ENCODE assay signal across 23 mouse cellular contexts in the genomic region with DNA sequence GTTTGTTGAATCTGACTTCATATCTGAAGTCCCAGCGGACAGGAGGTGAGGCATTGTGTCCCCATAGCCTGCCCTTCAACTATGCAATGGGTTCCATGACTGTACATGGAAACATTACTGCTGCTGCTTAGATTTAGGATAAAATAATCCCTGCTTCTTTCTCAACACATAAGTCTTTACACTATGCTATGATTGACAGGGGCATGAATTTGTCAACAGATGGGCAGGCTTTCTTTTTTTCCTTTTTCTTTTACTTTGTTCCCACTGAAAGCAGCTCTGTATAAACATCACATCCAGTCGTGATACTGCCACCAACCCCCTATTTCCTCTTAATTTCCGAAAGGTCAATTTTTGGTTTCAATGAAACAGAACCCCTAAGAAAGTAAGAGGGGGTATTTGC. TPM values are rescaled to one million over a fixed set of nuclear protein-coding genes. Genes with fewer than 3 reads are reported as not detected.
DNase-seq lines count a peak whose midpoint lies in the region; ATAC-seq and TF ChIP-seq lines count a peak whose summit lies in the region.
"Had no signal": no experiment of that assay in that cellular context is flagged by ENCODE, and none has a peak within 500 bp of the region (broad histone marks: within the 10 kb centered on the region; RNA-seq: fewer than 3 reads in every experiment).

No protein-coding gene starts in this region.

- peaks cover 26% of the 10 kb centered on the region for H3K4me1 ChIP-seq in limb, embryonic 12.5 days (replicated peaks)
- peaks cover 42% of the 10 kb centered on the region for H3K4me1 ChIP-seq in limb, embryonic 10.5 days
- peaks cover 21% of the 10 kb centered on the region for H3K4me1 ChIP-seq in midbrain, embryonic 14.5 days (ENCODE audit: control insufficient read depth, insufficient read depth, low read length)
- H3K4me1 ChIP-seq in midbrain, embryonic 11.5 days (ENCODE audit: control insufficient read depth, insufficient read depth, low read length) = peaks cover 12% of the 10 kb centered on the region
- H3K4me1 ChIP-seq in forebrain, embryonic 13.5 days = peaks cover 49% of the 10 kb centered on the region
- peaks cover 4% of the 10 kb centered on the region; the same call in 1 of the 2 replicates for H3K4me1 ChIP-seq in forebrain, postnatal 0 days (ENCODE audit: insufficient read depth)
- H3K4me1 ChIP-seq in hindbrain, embryonic 11.5 days (replicated peaks; ENCODE audit: control insufficient read depth, insufficient read depth, low read length) = no peaks in the 10 kb centered on the region

- no peak for TF ChIP-seq CTCF in forebrain, postnatal 0 days (IDR thresholded peaks at IDR 0.05; ENCODE audit: low read depth)

- no peaks in the 10 kb centered on the region for H3K27me3 ChIP-seq in limb, embryonic 12.5 days
- no peaks in the 10 kb centered on the region for H3K27me3 ChIP-seq in limb, embryonic 10.5 days (ENCODE audit: low read depth, poor library complexity, severe bottlenecking)
- H3K27me3 ChIP-seq in midbrain, embryonic 14.5 days (ENCODE audit: control insufficient read depth, insufficient read depth, low read length) = no peaks in the 10 kb centered on the region
- no peaks in the 10 kb centered on the region for H3K27me3 ChIP-seq in midbrain, embryonic 11.5 days (ENCODE audit: control insufficient read depth, insufficient read depth, low read length)
- H3K27me3 ChIP-seq in forebrain, embryonic 13.5 days = no peaks in the 10 kb centered on the region
- no peaks in the 10 kb centered on the region for H3K27me3 ChIP-seq in forebrain, postnatal 0 days (ENCODE audit: insufficient read depth, low read length)
- H3K27me3 ChIP-seq in hindbrain, embryonic 11.5 days (ENCODE audit: control insufficient read depth, insufficient read depth, low read length) = no peaks in the 10 kb centered on the region
- H3K27me3 ChIP-seq: heart, embryonic 13.5 days; hindbrain, embryonic 13.5 days had no signal

- no peaks in the 10 kb centered on the region for H3K36me3 ChIP-seq in limb, embryonic 12.5 days
- no peaks in the 10 kb centered on the region for H3K36me3 ChIP-seq in limb, embryonic 10.5 days
- no peaks in the 10 kb centered on the region for H3K36me3 ChIP-seq in midbrain, embryonic 14.5 days (ENCODE audit: control insufficient read depth, insufficient read depth, low read length)
- no peaks in the 10 kb centered on the region for H3K36me3 ChIP-seq in midbrain, embryonic 11.5 days (ENCODE audit: control insufficient read depth, insufficient read depth, low read length)
- no peaks in the 10 kb centered on the region for H3K36me3 ChIP-seq in forebrain, embryonic 13.5 days (ENCODE audit: poor library complexity, severe bottlenecking)
- no peaks in the 10 kb centered on the region for H3K36me3 ChIP-seq in forebrain, postnatal 0 days (ENCODE audit: insufficient read depth)
- no peaks in the 10 kb centered on the region for H3K36me3 ChIP-seq in hindbrain, embryonic 11.5 days (ENCODE audit: control insufficient read depth, insufficient read depth, low read length)
- H3K36me3 ChIP-seq: embryonic facial prominence, embryonic 10.5 days; G1E; heart, embryonic 13.5 days; hindbrain, embryonic 13.5 days had no signal

- DNase-seq in limb, embryonic 10.5 days (ENCODE audit: low spot score) = no peak
- DNase-seq in midbrain, embryonic 14.5 days = no peak
- DNase-seq in midbrain, embryonic 11.5 days (ENCODE audit: low spot score, missing footprints) = no peak
- no peak for DNase-seq in forebrain, postnatal 0 days
- DNase-seq in hindbrain, embryonic 11.5 days (ENCODE audit: low spot score) = no peak
- no peak for DNase-seq in gastrocnemius, postnatal 4 days (ENCODE audit: low spot score in 2 of 2)
- DNase-seq: adrenal gland, postnatal 10 days; B cell, adult 2 months; cerebellum, adult 11-12 months; cerebellum, adult 9-10 months; cerebellum, postnatal 36 days; gastrocnemius, adult 2 months; gastrocnemius, postnatal 25 days; heart, adult 11 months; heart, postnatal 36 days had no signal

- H3K9me3 ChIP-seq in limb, embryonic 12.5 days = no peaks in the 10 kb centered on the region
- H3K9me3 ChIP-seq in limb, embryonic 10.5 days (replicated peaks) = no peaks in the 10 kb centered on the region
- H3K9me3 ChIP-seq in midbrain, embryonic 14.5 days (ENCODE audit: control insufficient read depth, low read length) = no peaks in the 10 kb centered on the region
- H3K9me3 ChIP-seq in midbrain, embryonic 11.5 days (ENCODE audit: control insufficient read depth, low read length) = no peaks in the 10 kb centered on the region
- H3K9me3 ChIP-seq in forebrain, embryonic 13.5 days (replicated peaks) = no peaks in the 10 kb centered on the region
- H3K9me3 ChIP-seq in forebrain, postnatal 0 days (ENCODE audit: low read length) = no peaks in the 10 kb centered on the region
- no peaks in the 10 kb centered on the region for H3K9me3 ChIP-seq in hindbrain, embryonic 11.5 days (ENCODE audit: control insufficient read depth, low read length)
- H3K9me3 ChIP-seq: embryonic facial prominence, embryonic 10.5 days; heart, embryonic 13.5 days; hindbrain, embryonic 13.5 days had no signal

- H3K4me3 ChIP-seq in limb, embryonic 12.5 days (replicated peaks) = no peak overlapping the region
- H3K4me3 ChIP-seq in limb, embryonic 10.5 days = no peak overlapping the region
- H3K4me3 ChIP-seq in midbrain, embryonic 14.5 days (replicated peaks; ENCODE audit: low read depth, low read length) = no peak overlapping the region
- H3K4me3 ChIP-seq in midbrain, embryonic 11.5 days (ENCODE audit: low read depth, low read length) = no peak overlapping the region
- H3K4me3 ChIP-seq in forebrain, embryonic 13.5 days = no peak overlapping the region
- no peak overlapping the region for H3K4me3 ChIP-seq in forebrain, postnatal 0 days (ENCODE audit: low read depth, low read length)
- H3K4me3 ChIP-seq in hindbrain, embryonic 11.5 days (ENCODE audit: low read depth, low read length) = no peak overlapping the region
- H3K4me3 ChIP-seq: embryonic facial prominence, embryonic 10.5 days; gastrocnemius, adult 2 months; heart, embryonic 13.5 days; hindbrain, embryonic 13.5 days had no signal

- no peak for ATAC-seq in limb, embryonic 12.5 days (ENCODE audit: insufficient number of reproducible peaks, insufficient read depth, low FRiP score, low TSS enrichment, low read depth)
- no peak for ATAC-seq in midbrain, embryonic 14.5 days (ENCODE audit: low FRiP score, low TSS enrichment)
- ATAC-seq in midbrain, embryonic 11.5 days (ENCODE audit: low FRiP score) = no peak
- peak; percentile 52 for ATAC-seq in forebrain, embryonic 13.5 days
- no peak for ATAC-seq in forebrain, postnatal 0 days
- no peak for ATAC-seq in hindbrain, embryonic 11.5 days (ENCODE audit: low FRiP score)
- ATAC-seq: CD4-positive, CD25-positive, alpha-beta regulatory T cell, adult 4 months; hindbrain, postnatal 0 days had no signal

- no peak overlapping the region for H3K4me2 ChIP-seq in limb, embryonic 12.5 days
- no peak overlapping the region for H3K4me2 ChIP-seq in midbrain, embryonic 14.5 days (ENCODE audit: low read length)
- no peak overlapping the region for H3K4me2 ChIP-seq in midbrain, embryonic 11.5 days
- no peak overlapping the region for H3K4me2 ChIP-seq in forebrain, embryonic 13.5 days
- no peak overlapping the region for H3K4me2 ChIP-seq in forebrain, postnatal 0 days (ENCODE audit: low read depth)
- no peak overlapping the region for H3K4me2 ChIP-seq in hindbrain, embryonic 11.5 days (replicated peaks; ENCODE audit: low read depth, low read length)
- H3K4me2 ChIP-seq: heart, embryonic 13.5 days; hindbrain, embryonic 13.5 days had no signal

- WGBS in limb, embryonic 12.5 days = 45% methylated on average over 3 of the region's 3 CpGs
- WGBS in limb, embryonic 10.5 days = 81% methylated on average over 3 of the region's 3 CpGs
- 61% methylated on average over 3 of the region's 3 CpGs for WGBS in midbrain, embryonic 14.5 days
- 66% methylated on average over 3 of the region's 3 CpGs for WGBS in midbrain, embryonic 11.5 days
- 29% methylated on average over 3 of the region's 3 CpGs for WGBS in forebrain, embryonic 13.5 days
- 42% methylated on average over 3 of the region's 3 CpGs for WGBS in forebrain, postnatal 0 days
- WGBS in hindbrain, embryonic 11.5 days = 65% methylated on average over 3 of the region's 3 CpGs

- no peak overlapping the region for H3K9ac ChIP-seq in limb, embryonic 12.5 days (replicated peaks)
- H3K9ac ChIP-seq in midbrain, embryonic 14.5 days (replicated peaks; ENCODE audit: low read length) = no peak overlapping the region
- no peak overlapping the region for H3K9ac ChIP-seq in midbrain, embryonic 11.5 days (ENCODE audit: low read length)
- no peak overlapping the region for H3K9ac ChIP-seq in forebrain, embryonic 13.5 days
- H3K9ac ChIP-seq in forebrain, postnatal 0 days = no peak overlapping the region
- no peak overlapping the region for H3K9ac ChIP-seq in hindbrain, embryonic 11.5 days (ENCODE audit: low read depth, low read length)
- H3K9ac ChIP-seq: heart, embryonic 13.5 days; hindbrain, embryonic 13.5 days had no signal

- peak overlapping the region; percentile 50; the same call in 1 of the 2 replicates for H3K27ac ChIP-seq in limb, embryonic 12.5 days
- no peak overlapping the region for H3K27ac ChIP-seq in limb, embryonic 10.5 days
- 0 out of 2 replicates have a peak overlapping the region, but pooled peaks have one; percentile 14 for H3K27ac ChIP-seq in midbrain, embryonic 14.5 days (replicated peaks; ENCODE audit: low read depth, low read length)
- no peak overlapping the region for H3K27ac ChIP-seq in midbrain, embryonic 11.5 days (ENCODE audit: low read depth, low read length)
- H3K27ac ChIP-seq in forebrain, embryonic 13.5 days = peak overlapping the region; percentile 89
- H3K27ac ChIP-seq in forebrain, postnatal 0 days (ENCODE audit: low read depth, low read length) = peak overlapping the region; percentile 29; the same call in 1 of the 2 replicates
- no peak overlapping the region for H3K27ac ChIP-seq in hindbrain, embryonic 11.5 days (ENCODE audit: low read depth, low read length)
- H3K27ac ChIP-seq: embryonic facial prominence, embryonic 10.5 days; gastrocnemius, adult 2 months; heart, embryonic 13.5 days; hindbrain, embryonic 13.5 days; hindbrain, postnatal 0 days had no signal

RNA-seq across cellular contexts. Expression of gene Prkg2, which starts 50.0 kb away (rescaled TPM):
- polyA plus RNA-seq in limb, embryonic 12.5 days (2016; fragmentation: Nextera tagmentation; extraction: Ambion mirVana) = 2.9 and 3.7 TPM in 2 replicates
- polyA plus RNA-seq in limb, embryonic 10.5 days (2016; fragmentation: Nextera tagmentation; extraction: Ambion mirVana) = 1.1 and 1.2 TPM in 2 replicates
- polyA plus RNA-seq in midbrain, embryonic 14.5 days (2014; fragmentation: Nextera tagmentation; extraction: Ambion mirVana) = 2.2 and 2.4 TPM in 2 replicates
- polyA plus RNA-seq in midbrain, embryonic 11.5 days (2014; fragmentation: Nextera tagmentation; extraction: Ambion mirVana) = 2.0 and 2.3 TPM in 2 replicates
- 2.2 and 2.5 TPM in 2 replicates for polyA plus RNA-seq in forebrain, embryonic 13.5 days (2015; fragmentation: Nextera tagmentation; extraction: Ambion mirVana)
- 1.3 and 3.5 TPM in 2 replicates for total RNA-seq in forebrain, postnatal 0 days (2014; rRNA removed)
- 1.2 and 1.4 TPM in 2 replicates for polyA plus RNA-seq in forebrain, postnatal 0 days (2015; fragmentation: Nextera tagmentation; extraction: Ambion mirVana)
- 1.5 and 1.6 TPM in 2 replicates for polyA plus RNA-seq in hindbrain, embryonic 11.5 days (2014; fragmentation: Nextera tagmentation; extraction: Ambion mirVana)
- total RNA-seq in gastrocnemius, postnatal 4 days (2021) = 1 to 10 TPM; 1.1 TPM
- polyA plus RNA-seq: CD4-positive, CD25-positive, alpha-beta regulatory T cell, adult 4 months; G1E had no signal

Comparison
In these comparisons a context has a peak if more than half of its experiments do, and no peak if none do; other contexts are left out.
1. H3K27ac ChIP-seq: peak in limb, embryonic 12.5 days (single experiment), midbrain, embryonic 14.5 days (single experiment), forebrain, embryonic 13.5 days (single experiment) and forebrain, postnatal 0 days (single experiment); none in limb, embryonic 10.5 days (single experiment), midbrain, embryonic 11.5 days (single experiment) and hindbrain, embryonic 11.5 days (single experiment).